Mouse (Mus musculus): ENCODE results near the gene Zfp382. TPM values are rescaled to one million over a fixed set of nuclear protein-coding genes. Genes with fewer than 3 reads are reported as not detected.

Zfp382 gene
- polyA plus RNA-seq (2015; fragmentation: Nextera tagmentation; extraction: Ambion mirVana), result 9.5 TPM in 2 replicates

DNA sequence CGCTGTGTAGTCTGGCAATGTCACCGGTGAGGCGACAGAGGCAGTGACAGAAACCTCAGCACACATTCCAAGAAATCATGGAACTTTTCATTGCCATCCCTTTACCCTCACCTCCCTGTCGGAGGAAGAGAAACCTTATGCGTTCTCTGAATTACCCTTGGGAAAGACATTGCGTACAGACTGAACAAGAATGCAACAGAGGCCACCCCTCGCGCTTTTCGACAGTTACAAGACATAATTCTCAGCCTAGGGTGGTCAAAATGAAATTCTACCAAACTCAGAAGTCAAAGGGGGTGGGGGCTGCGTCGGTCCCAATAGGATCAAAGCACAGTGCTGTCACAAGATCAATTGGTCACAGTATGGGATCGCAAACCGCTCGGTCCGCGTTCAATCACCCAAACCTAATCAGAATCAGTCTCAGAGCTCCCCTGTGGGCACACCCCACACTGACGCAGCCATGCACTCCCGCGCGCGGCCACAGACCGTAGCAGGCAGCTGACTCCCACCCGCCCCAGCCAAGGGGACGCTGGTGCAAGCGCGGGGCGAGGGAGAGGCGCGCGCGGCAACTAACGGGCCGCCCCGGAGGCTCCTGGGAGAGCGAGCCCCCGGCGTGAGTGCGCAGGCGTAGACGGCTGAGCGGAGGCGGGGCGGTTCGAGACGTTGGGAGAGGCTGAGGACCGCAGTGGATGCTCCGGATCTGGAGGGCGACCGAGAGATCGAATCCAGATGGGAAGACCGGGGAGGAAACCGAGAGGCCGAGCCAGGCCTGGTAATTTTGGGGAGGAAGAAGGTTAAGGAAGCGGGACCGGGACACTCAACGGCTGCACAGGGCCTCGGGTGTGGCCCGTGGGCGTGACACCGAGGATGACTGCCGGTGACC, at the start of gene Zfp382:
Gene Zfp382, plus strand, starts transcription at position 635 of the 880 bp plus-strand sequence.
- no peaks in the 10 kb centered on the region for H3K4me1 ChIP-seq (ENCODE audit: control insufficient read depth, insufficient read depth, low read length)
- H3K36me3 ChIP-seq (ENCODE audit: control insufficient read depth, insufficient read depth, low read length), result no peaks in the 10 kb centered on the region
- peak within 1 kb of the TSS; percentile 75 for H3K4me2 ChIP-seq (ENCODE audit: low read depth, low read length)
- no peaks in the 10 kb centered on the region for H3K9me3 ChIP-seq (replicated peaks; ENCODE audit: control insufficient read depth, low read length)
- peak within 1 kb of the TSS; percentile 77 for H3K9ac ChIP-seq (ENCODE audit: low read length)
- H3K27me3 ChIP-seq (ENCODE audit: control insufficient read depth, insufficient read depth, low read length), result no peaks in the 10 kb centered on the region
- peak within 1 kb of the TSS; percentile 55 for H3K27ac ChIP-seq (ENCODE audit: low read length)
- under 1% methylated on average over 61 of the region's 61 CpGs for WGBS
- H3K4me3 ChIP-seq (replicated peaks; ENCODE audit: low read length), result peak within 1 kb of the TSS; percentile 62
- peak; percentile 96 for ATAC-seq (ENCODE audit: insufficient read depth, low FRiP score)

DNA sequence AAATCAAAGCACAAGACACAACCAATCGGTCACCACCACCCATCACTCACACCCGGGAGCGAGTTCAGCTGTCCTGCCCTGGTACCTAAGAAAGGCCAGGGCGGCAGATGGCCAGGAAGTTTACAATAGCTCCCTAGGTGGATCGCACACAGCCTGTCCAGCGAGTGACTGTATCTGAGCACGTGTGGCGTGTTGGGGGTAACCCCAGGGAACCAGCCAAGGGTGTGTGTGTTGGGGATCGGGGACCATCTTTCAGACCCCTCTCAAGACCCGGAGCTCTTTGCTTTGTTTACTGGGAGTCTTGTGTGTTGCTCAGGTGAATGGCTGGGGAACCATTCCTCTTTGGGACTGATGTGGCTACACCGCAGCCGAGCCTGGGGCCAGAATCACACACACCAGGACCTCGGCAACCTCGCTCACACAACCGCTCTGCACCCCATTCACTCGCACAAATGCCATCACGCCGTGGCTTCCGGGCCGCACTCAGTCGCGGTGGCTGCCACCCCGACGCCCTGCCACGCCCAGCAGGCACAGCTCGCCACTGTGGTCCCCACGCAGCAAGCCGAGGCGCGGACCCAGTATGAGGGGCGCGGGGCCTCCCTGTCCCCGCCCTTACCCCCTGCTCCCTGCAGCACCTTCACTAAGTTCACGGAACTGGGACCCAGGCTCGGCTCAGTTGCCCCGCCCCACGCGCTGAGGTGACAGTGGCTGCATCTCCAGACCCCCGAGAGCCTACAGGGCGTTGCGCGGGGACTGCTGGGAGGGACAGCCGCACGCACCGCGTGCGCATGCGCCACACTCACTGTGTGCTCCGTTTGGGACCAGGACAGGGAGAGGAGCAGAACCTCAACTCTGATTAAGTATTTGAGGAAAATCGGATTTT, 49.4 kb upstream of the Zfp382 start, which contains the start of gene Zfp82:
Gene Zfp82, minus strand, starts transcription at position 755 of the 883 bp plus-strand sequence.
- peak within 1 kb of the TSS; percentile 96 for H3K4me2 ChIP-seq (ENCODE audit: low read depth, low read length)
- H3K9ac ChIP-seq (ENCODE audit: low read length), result peak within 1 kb of the TSS; percentile 91
- H3K36me3 ChIP-seq (ENCODE audit: control insufficient read depth, insufficient read depth, low read length), result no peaks in the 10 kb centered on the region
- no peaks in the 10 kb centered on the region for H3K27me3 ChIP-seq (ENCODE audit: control insufficient read depth, insufficient read depth, low read length)
- no peaks in the 10 kb centered on the region for H3K4me1 ChIP-seq (ENCODE audit: control insufficient read depth, insufficient read depth, low read length)
- ATAC-seq (ENCODE audit: insufficient read depth, low FRiP score), result peak; percentile 90
- WGBS, result under 1% methylated on average over 50 of the region's 50 CpGs
- H3K9me3 ChIP-seq (replicated peaks; ENCODE audit: control insufficient read depth, low read length), result no peaks in the 10 kb centered on the region
- peak within 1 kb of the TSS; percentile 88 for H3K4me3 ChIP-seq (replicated peaks; ENCODE audit: low read length)
- peak within 1 kb of the TSS; percentile 62 for H3K27ac ChIP-seq (ENCODE audit: low read length)

DNA sequence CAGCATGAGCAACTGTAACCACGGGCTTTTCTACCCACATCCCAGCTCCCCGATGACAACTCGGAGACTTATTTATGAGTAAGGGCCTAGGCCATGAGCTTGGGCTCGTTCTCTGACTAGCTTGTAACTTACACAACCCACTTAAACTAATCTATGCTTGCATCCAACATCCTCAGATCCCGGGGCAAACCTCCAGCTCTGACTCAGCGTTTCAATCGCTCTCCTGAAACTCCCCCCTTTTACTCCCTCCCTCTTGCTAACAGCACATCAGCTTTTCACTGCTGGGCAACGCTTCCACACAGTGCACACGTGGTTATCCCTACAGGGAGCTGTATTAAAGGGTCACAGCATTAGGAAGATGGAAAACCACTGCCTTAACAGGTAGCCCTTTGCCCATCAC, 35.2 kb upstream of the Zfp382 start:
- no peak overlapping the region for H3K9ac ChIP-seq (ENCODE audit: low read length)
- H3K9me3 ChIP-seq (replicated peaks; ENCODE audit: control insufficient read depth, low read length), result no peaks in the 10 kb centered on the region
- 83% methylated on average over 9 of the region's 9 CpGs for WGBS
- no peak overlapping the region for H3K4me2 ChIP-seq (ENCODE audit: low read depth, low read length)
- H3K4me3 ChIP-seq (replicated peaks; ENCODE audit: low read length), result no peak overlapping the region
- peaks cover 9% of the 10 kb centered on the region for H3K36me3 ChIP-seq (ENCODE audit: control insufficient read depth, insufficient read depth, low read length)
- H3K27me3 ChIP-seq (ENCODE audit: control insufficient read depth, insufficient read depth, low read length), result no peaks in the 10 kb centered on the region
- ATAC-seq (ENCODE audit: insufficient read depth, low FRiP score), result no peak
- no peak overlapping the region for H3K27ac ChIP-seq (ENCODE audit: low read length)
- peaks cover 10% of the 10 kb centered on the region for H3K4me1 ChIP-seq (ENCODE audit: control insufficient read depth, insufficient read depth, low read length)

DNA sequence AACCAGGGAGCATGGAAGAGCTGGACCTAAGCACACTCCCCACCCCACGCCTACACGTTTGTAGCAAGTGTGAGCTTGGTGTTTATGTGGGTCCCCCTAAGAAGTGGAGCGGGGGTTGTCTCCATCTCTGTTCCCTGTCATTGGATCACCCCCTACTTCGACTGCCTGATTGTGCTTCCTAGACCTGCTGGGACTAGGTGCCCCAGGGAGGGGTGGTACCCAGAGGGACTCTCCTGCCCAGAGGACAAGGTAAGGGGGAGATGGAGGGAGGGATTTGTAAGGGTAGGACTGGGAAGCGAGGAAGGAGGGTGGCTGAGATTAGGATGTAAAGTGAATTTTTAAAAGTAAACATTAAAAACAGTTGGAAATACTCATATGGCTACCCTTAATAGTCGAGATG, 32.3 kb upstream of the Zfp382 start:
- Histone ChIP-seq H3K27me3 (ENCODE audit: control insufficient read depth, insufficient read depth, low read length) (no peaks in the 10 kb centered on the region), H3K36me3 (ENCODE audit: control insufficient read depth, insufficient read depth, low read length) (peaks cover 9% of the 10 kb centered on the region), H3K9me3 (replicated peaks; ENCODE audit: control insufficient read depth, low read length) (no peaks in the 10 kb centered on the region), H3K4me2 (ENCODE audit: low read depth, low read length) (peak overlapping the region; percentile 95), H3K9ac (ENCODE audit: low read length) (peak overlapping the region; percentile 82), H3K27ac (ENCODE audit: low read length) (no peak overlapping the region), H3K4me3 (replicated peaks; ENCODE audit: low read length) (peak overlapping the region; percentile 73), H3K4me1 (ENCODE audit: control insufficient read depth, insufficient read depth, low read length) (peaks cover 15% of the 10 kb centered on the region)
- WGBS, result 15% methylated on average over 6 of the region's 6 CpGs
- no peak for ATAC-seq (ENCODE audit: insufficient read depth, low FRiP score)

DNA sequence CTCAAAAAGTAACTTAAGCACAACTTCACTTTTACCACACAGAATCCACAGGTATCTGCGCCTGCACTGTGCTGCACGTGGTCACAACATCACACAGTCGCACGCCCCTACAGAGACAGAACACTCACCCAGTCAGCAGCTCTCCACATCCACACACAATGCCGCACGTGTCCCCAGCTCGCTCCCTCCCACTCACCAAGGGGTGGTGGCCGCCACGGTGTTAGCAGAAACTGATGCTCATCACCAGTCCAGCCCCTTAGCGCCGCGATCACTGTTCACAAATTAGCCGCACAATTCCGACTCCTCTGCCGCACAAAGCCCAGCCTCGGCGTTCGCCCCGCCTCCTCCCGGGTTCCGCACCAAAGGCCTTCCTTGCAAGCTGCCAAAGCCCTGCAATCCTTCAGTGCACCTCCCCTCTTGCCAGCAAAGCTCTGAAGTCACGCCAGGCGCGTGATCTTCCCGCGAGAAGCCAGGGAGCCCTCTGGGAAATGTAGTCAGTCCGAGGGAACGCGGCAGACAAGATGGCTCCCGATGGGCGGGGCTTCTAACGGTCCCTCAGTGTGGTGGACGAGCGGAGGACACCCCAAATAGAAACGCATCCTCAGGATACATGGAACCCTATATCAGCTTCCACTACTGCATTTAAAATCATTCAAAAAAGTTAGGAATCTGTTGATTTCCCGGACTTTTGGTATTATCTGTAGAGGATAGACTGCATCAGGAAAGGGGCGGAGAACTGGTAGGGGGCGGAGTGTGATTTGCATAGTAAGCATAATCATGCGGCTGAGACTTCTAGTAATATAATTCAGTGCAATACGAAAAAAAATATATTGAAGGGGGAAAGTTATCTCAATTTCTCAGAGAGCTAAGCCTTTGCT, 31.4 kb upstream of the Zfp382 start, which contains the start of the genes Gm26920 and Zfp566:
Gene Gm26920, minus strand, starts transcription at position 319 of the 878 bp plus-strand sequence.
Gene Zfp566, minus strand, starts transcription at position 436 of the 878 bp plus-strand sequence.
- Histone ChIP-seq H3K9me3 (replicated peaks; ENCODE audit: control insufficient read depth, low read length) (no peaks in the 10 kb centered on the region), H3K27me3 (ENCODE audit: control insufficient read depth, insufficient read depth, low read length) (no peaks in the 10 kb centered on the region), H3K4me3 (replicated peaks; ENCODE audit: low read length) (peak within 1 kb of the TSS; percentile 73), H3K4me2 (ENCODE audit: low read depth, low read length) (peak within 1 kb of the TSS; percentile 95), H3K4me1 (ENCODE audit: control insufficient read depth, insufficient read depth, low read length) (peaks cover 16% of the 10 kb centered on the region), H3K27ac (ENCODE audit: low read length) (peak within 1 kb of the TSS; percentile 79), H3K36me3 (ENCODE audit: control insufficient read depth, insufficient read depth, low read length) (peaks cover 4% of the 10 kb centered on the region; the same call in 1 of the 2 replicates), H3K9ac (ENCODE audit: low read length) (peak within 1 kb of the TSS; percentile 82)
- under 1% methylated on average over 40 of the region's 40 CpGs for WGBS
- peak; percentile 91 for ATAC-seq (ENCODE audit: insufficient read depth, low FRiP score)

DNA sequence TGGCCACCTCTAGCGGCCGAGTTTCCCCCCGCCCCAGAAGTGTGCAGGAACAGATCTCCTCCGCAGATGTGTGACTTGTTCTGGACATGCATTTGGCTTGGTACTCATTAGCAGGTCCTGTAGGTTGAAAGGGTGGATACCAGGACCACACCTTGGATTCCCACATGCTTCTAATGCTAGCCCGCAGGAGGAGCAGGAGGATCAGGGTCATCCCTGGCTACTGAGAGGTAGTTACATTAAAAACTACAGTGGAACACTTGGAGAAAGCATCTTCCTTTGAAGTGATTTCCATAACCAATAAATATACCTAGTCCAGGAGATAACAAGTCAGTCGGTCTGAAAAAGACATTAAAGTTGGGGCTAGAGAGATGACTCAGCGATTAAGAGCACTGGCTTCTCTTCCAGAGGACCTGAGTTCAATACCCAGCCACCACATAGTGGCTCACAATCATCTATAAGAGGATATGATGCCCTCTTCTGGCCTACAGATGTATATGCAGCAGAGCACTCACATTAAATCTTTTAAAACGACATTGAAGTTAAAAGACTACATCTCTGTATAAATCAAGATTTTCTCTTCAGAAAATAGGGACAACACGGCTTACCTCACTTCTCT, 30.7 kb upstream of the Zfp382 start:
- H3K9me3 ChIP-seq (replicated peaks; ENCODE audit: control insufficient read depth, low read length), result no peaks in the 10 kb centered on the region
- H3K9ac ChIP-seq (ENCODE audit: low read length), result peak overlapping the region; percentile 58; the same call in 1 of the 2 replicates
- peaks cover 16% of the 10 kb centered on the region for H3K4me1 ChIP-seq (ENCODE audit: control insufficient read depth, insufficient read depth, low read length)
- H3K36me3 ChIP-seq (ENCODE audit: control insufficient read depth, insufficient read depth, low read length), result no peaks in the 10 kb centered on the region
- H3K27me3 ChIP-seq (ENCODE audit: control insufficient read depth, insufficient read depth, low read length), result no peaks in the 10 kb centered on the region
- ATAC-seq (ENCODE audit: insufficient read depth, low FRiP score), result no peak
- WGBS, result 8% methylated on average over 9 of the region's 9 CpGs
- H3K27ac ChIP-seq (ENCODE audit: low read length), result peak overlapping the region; percentile 54; the same call in 1 of the 2 replicates
- peak overlapping the region; percentile 73 for H3K4me3 ChIP-seq (replicated peaks; ENCODE audit: low read length)
- peak overlapping the region; percentile 95 for H3K4me2 ChIP-seq (ENCODE audit: low read depth, low read length)

DNA sequence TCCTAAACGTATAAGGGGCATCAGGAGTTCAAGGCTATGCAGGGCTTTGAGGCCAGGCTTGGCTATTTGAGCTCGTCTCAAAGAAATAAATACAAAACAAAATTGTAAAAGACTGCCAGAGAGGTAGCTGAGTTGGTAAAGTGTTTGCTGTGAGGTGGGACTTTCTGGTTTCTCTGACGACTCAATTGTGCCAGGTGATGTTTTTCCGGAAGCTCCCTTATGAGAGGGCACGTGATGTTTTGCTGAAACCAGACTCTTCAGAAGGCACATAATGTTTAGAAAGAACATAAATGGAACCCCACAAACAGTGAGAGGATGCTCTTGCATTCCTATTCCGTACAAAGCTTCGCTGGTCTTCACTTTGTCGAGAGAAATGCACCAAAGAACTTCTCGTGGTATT, 29.1 kb upstream of the Zfp382 start:
- Histone ChIP-seq H3K27ac (ENCODE audit: low read length) (no peak overlapping the region), H3K9me3 (replicated peaks; ENCODE audit: control insufficient read depth, low read length) (no peaks in the 10 kb centered on the region), H3K27me3 (ENCODE audit: control insufficient read depth, insufficient read depth, low read length) (no peaks in the 10 kb centered on the region), H3K36me3 (ENCODE audit: control insufficient read depth, insufficient read depth, low read length) (no peaks in the 10 kb centered on the region), H3K4me1 (ENCODE audit: control insufficient read depth, insufficient read depth, low read length) (peaks cover 20% of the 10 kb centered on the region), H3K4me3 (replicated peaks; ENCODE audit: low read length) (no peak overlapping the region), H3K9ac (ENCODE audit: low read length) (no peak overlapping the region), H3K4me2 (ENCODE audit: low read depth, low read length) (no peak overlapping the region)
- WGBS, result 81% methylated on average over 9 of the region's 9 CpGs
- no peak for ATAC-seq (ENCODE audit: insufficient read depth, low FRiP score)

DNA sequence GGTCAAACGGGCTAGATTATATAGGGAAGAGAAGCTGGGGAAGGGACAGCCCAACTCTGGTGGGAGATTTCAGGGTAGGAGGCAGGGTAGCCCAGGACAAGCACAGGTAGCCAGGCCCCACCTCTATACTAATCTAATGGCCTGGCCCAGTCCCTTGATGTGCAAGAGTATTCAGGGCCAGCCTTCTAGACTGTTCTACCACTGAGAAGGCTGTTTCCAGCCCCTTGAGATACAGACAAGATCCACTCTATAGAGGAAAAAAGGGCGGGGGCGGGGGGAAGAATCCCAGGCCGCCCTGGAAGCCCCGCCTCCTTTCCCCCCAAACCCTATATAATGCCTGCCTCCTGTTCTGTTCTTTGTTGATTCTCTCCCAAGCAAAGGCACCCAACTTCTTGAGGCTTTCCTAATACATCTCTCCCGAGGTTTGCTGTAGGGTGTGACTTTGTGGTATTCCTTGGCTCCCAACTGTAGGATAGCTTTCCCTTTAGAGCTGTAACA, 27.8 kb upstream of the Zfp382 start:
- 67% methylated on average over 6 of the region's 6 CpGs for WGBS
- peaks cover 18% of the 10 kb centered on the region for H3K4me1 ChIP-seq (ENCODE audit: control insufficient read depth, insufficient read depth, low read length)
- H3K36me3 ChIP-seq (ENCODE audit: control insufficient read depth, insufficient read depth, low read length), result no peaks in the 10 kb centered on the region; the same call in 1 of the 2 replicates
- ATAC-seq (ENCODE audit: insufficient read depth, low FRiP score), result no peak
- H3K27ac ChIP-seq (ENCODE audit: low read length), result peak overlapping the region; percentile 99; the same call in 1 of the 2 replicates
- H3K9me3 ChIP-seq (replicated peaks; ENCODE audit: control insufficient read depth, low read length), result no peaks in the 10 kb centered on the region
- peak overlapping the region; percentile 65 for H3K4me2 ChIP-seq (ENCODE audit: low read depth, low read length)
- H3K9ac ChIP-seq (ENCODE audit: low read length), result peak overlapping the region; percentile 92
- H3K4me3 ChIP-seq (replicated peaks; ENCODE audit: low read length), result peak overlapping the region; percentile 80
- H3K27me3 ChIP-seq (ENCODE audit: control insufficient read depth, insufficient read depth, low read length), result no peaks in the 10 kb centered on the region

Measured in stomach, embryonic 16.5 days (tissue).